Mouse (Mus musculus): ENCODE data around the gene Acap3. TPM values are rescaled to one million over a fixed set of nuclear protein-coding genes. Genes with fewer than 3 reads are reported as not detected.

Acap3 gene
- 0.48 TPM for polyA plus RNA-seq (2014; fragmentation: Illumina TruSeq; extraction: RNeasy Lipid Tissue Mini Kit (QIAGEN cat#74804))

DNA sequence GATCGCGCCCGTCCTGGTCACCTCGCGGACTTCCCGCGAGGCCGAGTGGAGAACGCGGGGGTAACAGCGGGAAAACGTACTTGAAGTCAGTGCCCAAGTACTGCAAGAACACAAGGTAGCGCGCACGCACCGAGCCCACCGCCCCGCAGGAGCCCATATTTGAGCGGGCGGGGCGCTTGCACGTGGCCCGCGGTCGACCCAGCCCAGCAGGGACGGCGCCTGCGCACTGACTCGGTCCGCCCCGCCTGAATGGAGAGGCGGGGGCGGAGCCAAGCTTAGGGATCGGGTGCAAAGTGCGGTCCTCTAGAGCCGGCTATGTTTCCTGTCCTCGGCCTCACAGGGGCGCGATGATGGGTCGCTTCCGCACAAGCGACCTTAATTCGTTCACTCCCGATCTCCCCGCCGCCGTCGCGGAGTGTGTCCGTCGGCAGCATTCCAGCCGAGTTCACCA lies at the start of gene Acap3, which contains the start of gene Pusl1:
Gene Acap3 (plus strand): TSS at position 272 of the 451 bp plus-strand sequence.
Gene Pusl1 (minus strand): TSS at position 231 of the 451 bp plus-strand sequence.

GRCm38 (mm10) chr4:155846871-155847578 lies 44.6 kb upstream of the Acap3 start, which contains the start of gene Dvl1:
Gene Dvl1 (plus strand): TSS chr4:155847402.

DNA sequence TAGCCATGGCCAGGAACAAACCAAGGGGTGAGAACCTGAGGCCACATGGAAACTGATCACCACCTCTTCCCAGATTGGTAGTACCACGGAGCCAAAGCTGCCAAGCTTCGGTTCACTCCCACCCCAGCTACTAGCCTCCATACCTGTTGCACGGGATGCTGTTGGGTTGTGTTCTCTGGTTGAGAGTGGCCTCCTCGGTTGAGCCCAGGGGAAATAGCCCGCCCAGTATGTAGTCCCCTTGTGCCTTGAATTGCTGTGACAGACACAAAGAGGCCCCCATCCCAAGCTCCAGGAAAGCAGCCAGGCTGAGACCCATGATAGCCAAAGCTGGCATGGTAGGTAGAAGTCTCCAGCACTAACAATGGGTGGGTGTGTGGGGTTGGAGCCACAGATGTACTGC lies 28.6 kb upstream of the Acap3 start, which contains the start of gene Tas1r3:
Gene Tas1r3 (minus strand): TSS at position 362 of the 400 bp plus-strand sequence.

DNA sequence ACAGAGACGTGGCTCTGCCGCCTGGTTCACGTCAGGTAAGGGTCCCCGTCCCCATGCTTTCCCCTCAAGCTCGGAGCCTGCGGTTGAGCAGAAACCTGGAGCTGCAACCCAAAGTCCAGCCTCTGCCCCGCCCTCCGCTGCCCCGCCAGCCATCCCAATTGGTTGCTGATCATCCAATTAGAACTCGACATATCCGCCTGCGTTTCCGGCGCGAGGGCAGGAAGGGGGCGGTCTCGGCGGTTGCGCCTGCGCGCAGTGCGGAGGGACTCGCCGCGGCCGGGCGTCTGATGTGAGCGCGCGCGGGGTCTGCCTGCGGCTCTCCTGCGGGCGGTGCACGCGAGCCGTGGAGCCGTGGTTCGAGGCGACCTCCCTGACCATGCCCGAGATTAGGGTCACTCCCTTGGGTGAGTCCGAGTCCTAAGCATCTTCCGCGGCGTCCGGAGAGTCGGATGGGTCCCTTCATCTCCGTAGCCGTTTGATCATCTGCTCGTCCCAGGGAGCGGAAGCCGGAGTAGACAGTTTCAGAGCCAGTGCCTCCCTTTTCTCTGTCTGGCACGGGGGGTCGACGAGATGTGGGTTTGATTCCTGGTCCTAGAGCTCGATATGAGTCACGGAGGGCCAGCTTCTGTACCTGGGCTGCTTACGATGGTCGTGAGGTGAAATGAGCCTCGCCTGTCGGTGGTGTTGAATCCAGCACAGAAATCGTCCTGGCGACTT lies 22.1 kb upstream of the Acap3 start, which contains the start of the genes Cptp and Ints11:
Gene Cptp (minus strand): TSS at position 124 of the 717 bp plus-strand sequence.
Gene Ints11 (plus strand): TSS at position 230 of the 717 bp plus-strand sequence.

GRCm38 (mm10) chr4:155943534-155944249 lies 52.1 kb downstream of the Acap3 start, which contains the start of gene Ube2j2:
Gene Ube2j2 (plus strand): TSS chr4:155943831.

Other genes with a start within 250 kb of the Acap3 start
- not detected for gene Gm10563, start 246.4 kb upstream of the Acap3 start, polyA plus RNA-seq (2014; fragmentation: Illumina TruSeq; extraction: RNeasy Lipid Tissue Mini Kit (QIAGEN cat#74804))
- 2.3 TPM for gene Mmp23, start 238.4 kb upstream of the Acap3 start, polyA plus RNA-seq (2014; fragmentation: Illumina TruSeq; extraction: RNeasy Lipid Tissue Mini Kit (QIAGEN cat#74804))
- 2.0 TPM for gene Mib2, start 222.6 kb upstream of the Acap3 start, polyA plus RNA-seq (2014; fragmentation: Illumina TruSeq; extraction: RNeasy Lipid Tissue Mini Kit (QIAGEN cat#74804))
- 0.29 TPM for gene Fndc10, start 197.5 kb upstream of the Acap3 start, polyA plus RNA-seq (2014; fragmentation: Illumina TruSeq; extraction: RNeasy Lipid Tissue Mini Kit (QIAGEN cat#74804))
- gene Ssu72, start 187.0 kb upstream of the Acap3 start, polyA plus RNA-seq (2014; fragmentation: Illumina TruSeq; extraction: RNeasy Lipid Tissue Mini Kit (QIAGEN cat#74804)), result 75.1 TPM
- not detected for gene Tmem240, start 157.0 kb upstream of the Acap3 start, polyA plus RNA-seq (2014; fragmentation: Illumina TruSeq; extraction: RNeasy Lipid Tissue Mini Kit (QIAGEN cat#74804))
- gene Atad3a, start 130.7 kb upstream of the Acap3 start, polyA plus RNA-seq (2014; fragmentation: Illumina TruSeq; extraction: RNeasy Lipid Tissue Mini Kit (QIAGEN cat#74804)), result 5.5 TPM
- 1.6 TPM for gene Vwa1, start 117.1 kb upstream of the Acap3 start, polyA plus RNA-seq (2014; fragmentation: Illumina TruSeq; extraction: RNeasy Lipid Tissue Mini Kit (QIAGEN cat#74804))
- gene Tmem88b, start 105.9 kb upstream of the Acap3 start, polyA plus RNA-seq (2014; fragmentation: Illumina TruSeq; extraction: RNeasy Lipid Tissue Mini Kit (QIAGEN cat#74804)), result 0.77 TPM
- gene Ankrd65, start 101.4 kb upstream of the Acap3 start, polyA plus RNA-seq (2014; fragmentation: Illumina TruSeq; extraction: RNeasy Lipid Tissue Mini Kit (QIAGEN cat#74804)), result not detected
- 34.3 TPM for gene Mrpl20, start 88.9 kb upstream of the Acap3 start, polyA plus RNA-seq (2014; fragmentation: Illumina TruSeq; extraction: RNeasy Lipid Tissue Mini Kit (QIAGEN cat#74804))
- 39.8 TPM for gene Ccnl2, start 79.3 kb upstream of the Acap3 start, polyA plus RNA-seq (2014; fragmentation: Illumina TruSeq; extraction: RNeasy Lipid Tissue Mini Kit (QIAGEN cat#74804))
- 3.9 TPM for gene Aurkaip1, start 60.5 kb upstream of the Acap3 start, polyA plus RNA-seq (2014; fragmentation: Illumina TruSeq; extraction: RNeasy Lipid Tissue Mini Kit (QIAGEN cat#74804))
- 108 TPM for gene Mxra8, start 52.1 kb upstream of the Acap3 start, polyA plus RNA-seq (2014; fragmentation: Illumina TruSeq; extraction: RNeasy Lipid Tissue Mini Kit (QIAGEN cat#74804))
- gene Dvl1, start 44.4 kb upstream of the Acap3 start, polyA plus RNA-seq (2014; fragmentation: Illumina TruSeq; extraction: RNeasy Lipid Tissue Mini Kit (QIAGEN cat#74804)), result 0.94 TPM
- not detected for gene Tas1r3, start 28.5 kb upstream of the Acap3 start, polyA plus RNA-seq (2014; fragmentation: Illumina TruSeq; extraction: RNeasy Lipid Tissue Mini Kit (QIAGEN cat#74804))
- gene Cptp, start 22.4 kb upstream of the Acap3 start, polyA plus RNA-seq (2014; fragmentation: Illumina TruSeq; extraction: RNeasy Lipid Tissue Mini Kit (QIAGEN cat#74804)), result 3.6 TPM
- gene Ints11, start 22.3 kb upstream of the Acap3 start, polyA plus RNA-seq (2014; fragmentation: Illumina TruSeq; extraction: RNeasy Lipid Tissue Mini Kit (QIAGEN cat#74804)), result 2.1 TPM
- gene Pusl1, start within 50 bp of the Acap3 start, polyA plus RNA-seq (2014; fragmentation: Illumina TruSeq; extraction: RNeasy Lipid Tissue Mini Kit (QIAGEN cat#74804)), result 0.77 TPM
- gene Ube2j2, start 52.0 kb downstream of the Acap3 start, polyA plus RNA-seq (2014; fragmentation: Illumina TruSeq; extraction: RNeasy Lipid Tissue Mini Kit (QIAGEN cat#74804)), result 88.7 TPM
- gene C1qtnf12, start 70.5 kb downstream of the Acap3 start, polyA plus RNA-seq (2014; fragmentation: Illumina TruSeq; extraction: RNeasy Lipid Tissue Mini Kit (QIAGEN cat#74804)), result 6.4 TPM
- 12.3 TPM for gene B3galt6, start 100.8 kb downstream of the Acap3 start, polyA plus RNA-seq (2014; fragmentation: Illumina TruSeq; extraction: RNeasy Lipid Tissue Mini Kit (QIAGEN cat#74804))
- gene Sdf4, start 101.0 kb downstream of the Acap3 start, polyA plus RNA-seq (2014; fragmentation: Illumina TruSeq; extraction: RNeasy Lipid Tissue Mini Kit (QIAGEN cat#74804)), result 181 TPM
- gene Tnfrsf4, start 122.0 kb downstream of the Acap3 start, polyA plus RNA-seq (2014; fragmentation: Illumina TruSeq; extraction: RNeasy Lipid Tissue Mini Kit (QIAGEN cat#74804)), result not detected
- not detected for gene Tnfrsf18, start 134.3 kb downstream of the Acap3 start, polyA plus RNA-seq (2014; fragmentation: Illumina TruSeq; extraction: RNeasy Lipid Tissue Mini Kit (QIAGEN cat#74804))
- not detected for gene Ttll10, start 167.6 kb downstream of the Acap3 start, polyA plus RNA-seq (2014; fragmentation: Illumina TruSeq; extraction: RNeasy Lipid Tissue Mini Kit (QIAGEN cat#74804))
- 2.7 TPM for gene 9430015G10Rik, start 218.2 kb downstream of the Acap3 start, polyA plus RNA-seq (2014; fragmentation: Illumina TruSeq; extraction: RNeasy Lipid Tissue Mini Kit (QIAGEN cat#74804))
- not detected for gene Rnf223, start 238.7 kb downstream of the Acap3 start, polyA plus RNA-seq (2014; fragmentation: Illumina TruSeq; extraction: RNeasy Lipid Tissue Mini Kit (QIAGEN cat#74804))

All from ovary, adult 10 weeks (tissue).